Mouse (Mus musculus) MEL (cell line): ENCODE measurements around the gene Fam129c. TPM values are rescaled to one million over a fixed set of nuclear protein-coding genes. Genes with fewer than 3 reads are reported as not detected.

Experiments used
- DNase-seq: peaks from one replicate; pipeline ENCODE4 v3.0.0; 2011; ENCODE audit warnings: low read depth, low spot score
- H3K27ac ChIP-seq: 2 replicates; pipeline ENCODE4 v1.5.1; 2012; ENCODE audit warnings: low read depth, mild to moderate bottlenecking, control low read depth, low read length, moderate library complexity; ENCODE audit not compliant: control insufficient read depth
- H3K27me3 ChIP-seq, 2 experiments: fragments of 150-350 bp in 1 of 2; sonication (generic) in 1 of 2; 2 replicates each; pipeline ENCODE4 v1.6.1; 2012; ENCODE audit warnings: low read length in 2 of 2, mild to moderate bottlenecking in 2 of 2, improper control_type of control experiment in 1 of 2, moderate library complexity in 1 of 2; ENCODE audit not compliant: insufficient read depth in 2 of 2, control insufficient read depth in 1 of 2
- H3K36me3 ChIP-seq, 2 experiments: 2 replicates each; pipeline ENCODE4 v1.6.1; 2012 to 2014; ENCODE audit warnings: low read length in 2 of 2, improper control_type of control experiment in 1 of 2, inconsistent platforms in 1 of 2, mild to moderate bottlenecking in 1 of 2; ENCODE audit not compliant: insufficient read depth in 2 of 2, control insufficient read depth in 1 of 2
- H3K4me1 ChIP-seq, 2 experiments: fragments of 150-350 bp in 1 of 2; sonication (generic) in 1 of 2; 2 replicates each; pipeline ENCODE4 v1.6.1; 2012; ENCODE audit warnings: low read length in 2 of 2, improper control_type of control experiment in 1 of 2, mild to moderate bottlenecking in 1 of 2; ENCODE audit not compliant: insufficient read depth in 2 of 2, control insufficient read depth in 1 of 2
- H3K4me3 ChIP-seq, 2 experiments: fragments of 150-350 bp in 1 of 2; sonication (generic) in 1 of 2; 2 replicates each; pipeline ENCODE4 v1.5.1; 2012; ENCODE audit warnings: low read depth in 2 of 2, low read length in 2 of 2, mild to moderate bottlenecking in 2 of 2, moderate library complexity in 2 of 2, control low read depth in 1 of 2, improper control_type of control experiment in 1 of 2; ENCODE audit not compliant: control insufficient read depth in 1 of 2, insufficient read depth in 1 of 2
- H3K79me2 ChIP-seq: 2 replicates; pipeline ENCODE4 v1.6.1; 2012; ENCODE audit warnings: mild to moderate bottlenecking, low read length, moderate library complexity; ENCODE audit not compliant: control insufficient read depth, poor library complexity, insufficient read depth
- H3K9ac ChIP-seq: 2 replicates; pipeline ENCODE4 v1.6.1; 2012; ENCODE audit warnings: low read depth, mild to moderate bottlenecking, control low read depth, low read length, moderate library complexity; ENCODE audit not compliant: control insufficient read depth, poor library complexity, severe bottlenecking
- H3K9me3 ChIP-seq: fragments of 150-350 bp; sonication (generic); replicated peaks from 2 replicates; pipeline ENCODE4 v1.6.1; 2012; ENCODE audit warnings: mild to moderate bottlenecking, low read length, improper control_type of control experiment, moderate library complexity; ENCODE audit not compliant: insufficient read depth
- CHD1 ChIP-seq: IDR thresholded peaks from 2 replicates; pipeline ENCODE4 v1.6.1; 2012; ENCODE audit warnings: low read depth, mild to moderate bottlenecking, inconsistent platforms, low read length, improper control_type of control experiment
- GATA1 ChIP-seq: IDR thresholded peaks from 2 replicates; pipeline ENCODE4 v1.6.1; 2011; ENCODE audit warnings: low read depth, low read length, improper control_type of control experiment
- KAT2A ChIP-seq: conservative IDR thresholded peaks from 2 replicates; pipeline ENCODE4 v1.6.1; 2012; ENCODE audit warnings: low read depth, low read length, improper control_type of control experiment, inconsistent platforms
- MEF2A ChIP-seq: IDR thresholded peaks from 2 replicates; pipeline ENCODE4 v1.6.1; 2014; ENCODE audit warnings: low read depth, mild to moderate bottlenecking, inconsistent platforms, low read length, improper control_type of control experiment; ENCODE audit not compliant: poor library complexity, insufficient replicate concordance, severe bottlenecking; ENCODE audit errors: extremely low read depth
- NRF1 ChIP-seq: IDR thresholded peaks from 2 replicates; pipeline ENCODE4 v1.6.1; 2014; ENCODE audit warnings: low read depth, mild to moderate bottlenecking, inconsistent platforms, low read length, improper control_type of control experiment, moderate library complexity; ENCODE audit not compliant: poor library complexity, insufficient read depth, severe bottlenecking
- POLR2A ChIP-seq, 2 experiments: IDR thresholded peaks; 2 replicates each; pipeline ENCODE4 v1.6.1; 2011 to 2012; ENCODE audit warnings: low read length in 2 of 2, mild to moderate bottlenecking in 2 of 2, control low read depth in 1 of 2, improper control_type of control experiment in 1 of 2, low read depth in 1 of 2, moderate library complexity in 1 of 2; ENCODE audit not compliant: control insufficient read depth in 1 of 2, insufficient read depth in 1 of 2, poor library complexity in 1 of 2
- POLR2AphosphoS2 ChIP-seq: IDR thresholded peaks from 2 replicates; pipeline ENCODE4 v1.6.1; 2011; ENCODE audit warnings: low read length, improper control_type of control experiment
- RCOR1 ChIP-seq: IDR thresholded peaks from 2 replicates; pipeline ENCODE4 v1.6.1; 2012; ENCODE audit warnings: low read depth, mild to moderate bottlenecking, inconsistent platforms, low read length, improper control_type of control experiment
- TAL1 ChIP-seq: IDR thresholded peaks from 2 replicates; pipeline ENCODE4 v1.6.1; 2012; ENCODE audit warnings: mild to moderate bottlenecking, inconsistent platforms, low read length, moderate library complexity, mixed read lengths
- ZKSCAN1 ChIP-seq: IDR thresholded peaks from 2 replicates; pipeline ENCODE4 v1.6.1; 2012; ENCODE audit warnings: low read depth, mild to moderate bottlenecking, inconsistent platforms, low read length, improper control_type of control experiment, moderate library complexity
- ZNF384 ChIP-seq: IDR thresholded peaks from 2 replicates; pipeline ENCODE4 v1.6.1; 2012; ENCODE audit warnings: low read depth, mild to moderate bottlenecking, inconsistent platforms, low read length, improper control_type of control experiment
- polyA plus RNA-seq, 2 experiments: library from polyadenylated mRNA; stranded (reverse) in 1 of 2; unstranded in 1 of 2; fragments of >175 nt in 1 of 2; fragments of >200 nt in 1 of 2; gene quantifications; 2 replicates each; pipeline versions ENCODE4 v1.2.1 to v1.2.4; 2012; ENCODE audit warnings: low replicate concordance in 2 of 2, low read depth in 1 of 2; ENCODE audit not compliant: insufficient read length in 2 of 2, insufficient read depth in 1 of 2, missing spikeins in 1 of 2
- total RNA-seq: library from RNA; depleted of rRNA; stranded (reverse); fragments of 300-350 nt; gene quantifications from 2 replicates; pipeline ENCODE4 v1.2.3, GENCODE M21; 2012

Gene Fam129c
- total and polyA plus RNA-seq, 3 experiments = 7.6 to 8.3 TPM; not detected in 1

GRCm38 (mm10) chr8:71625088-71625487 lies 27.6 kb downstream of the Fam129c start (continued):
- TF ChIP-seq ZKSCAN1 = no peak

GRCm38 (mm10) chr8:71626753-71627152 lies 29.3 kb downstream of the Fam129c start:
- peaks cover 5% of the 10 kb centered on the region in 2 experiments for H3K36me3 ChIP-seq

GRCm38 (mm10) chr8:71627265-71628099 lies 30.0 kb downstream of the Fam129c start:
- no peaks in the 10 kb centered on the region; the same call in 1 of the 2 replicates for H3K79me2 ChIP-seq
- no peak for TF ChIP-seq MEF2A
- no peak for TF ChIP-seq POLR2A (IDR thresholded peaks at IDR 0.05; ENCODE audit: control insufficient read depth in 1 of 2, insufficient read depth in 1 of 2, low read depth in 1 of 2, low read length in 2 of 2, poor library complexity in 1 of 2)
- TF ChIP-seq KAT2A = no peak
- no peak for TF ChIP-seq POLR2AphosphoS2
- peaks cover 2 to 29% of the 10 kb centered on the region in 2 experiments; a peak in 3 of 4 replicates for H3K4me1 ChIP-seq
- H3K36me3 ChIP-seq = peaks cover 3 to 9% of the 10 kb centered on the region in 2 experiments; a peak in 3 of 4 replicates
- H3K4me3 ChIP-seq = no peak overlapping the region
- H3K27me3 ChIP-seq = no peaks in the 10 kb centered on the region
- DNase-seq = peak; percentile 14
- H3K9me3 ChIP-seq = no peaks in the 10 kb centered on the region
- no peak overlapping the region for H3K9ac ChIP-seq
- no peak overlapping the region for H3K27ac ChIP-seq

More at GRCm38 (mm10) chr8:71626753-71627152, 29.3 kb downstream of the Fam129c start:
- Histone ChIP-seq H3K4me1 (peaks cover 2 to 26% of the 10 kb centered on the region in 2 experiments; a peak in 3 of 4 replicates), H3K27me3 (no peaks in the 10 kb centered on the region), H3K27ac (no peak overlapping the region), H3K4me3 (no peak overlapping the region), H3K9ac (no peak overlapping the region), H3K79me2 (no peaks in the 10 kb centered on the region; the same call in 1 of the 2 replicates), H3K9me3 (no peaks in the 10 kb centered on the region)
- TF ChIP-seq TAL1 (no peak), NRF1 (no peak), CHD1 (no peak), RCOR1 (no peak), ZNF384 (no peak), GATA1 (no peak), MEF2A (no peak)
- DNase-seq = no peak
